ENCODE assay signal across 7 mouse cellular contexts in genomic region chr9:13848481-13849480, GRCm38 (mm10). TPM values are rescaled to one million over a fixed set of nuclear protein-coding genes. Genes with fewer than 3 reads are reported as not detected.
DNase-seq lines count a peak whose midpoint lies in the region; ATAC-seq lines count a peak whose summit lies in the region.

No protein-coding gene starts in this region.

- no peaks in the 10 kb centered on the region for H3K27me3 ChIP-seq in midbrain, embryonic 11.5 days (ENCODE audit: control insufficient read depth, insufficient read depth, low read length)
- no peaks in the 10 kb centered on the region for H3K27me3 ChIP-seq in midbrain, embryonic 10.5 days (ENCODE audit: low read depth, poor library complexity, severe bottlenecking)
- no peaks in the 10 kb centered on the region for H3K27me3 ChIP-seq in embryonic facial prominence, embryonic 11.5 days (ENCODE audit: control insufficient read depth, insufficient read depth, low read length)
- H3K27me3 ChIP-seq in kidney, embryonic 14.5 days (ENCODE audit: control insufficient read depth, insufficient read depth, low read length): no peaks in the 10 kb centered on the region
- no peaks in the 10 kb centered on the region for H3K27me3 ChIP-seq in splenic B cell, adult 2 months (ENCODE audit: control insufficient read depth, insufficient read depth, low read length, poor library complexity, severe bottlenecking)

- H3K27ac ChIP-seq in midbrain, embryonic 11.5 days (ENCODE audit: low read depth, low read length): no peak overlapping the region
- H3K27ac ChIP-seq in midbrain, embryonic 10.5 days (replicated peaks): no peak overlapping the region
- no peak overlapping the region for H3K27ac ChIP-seq in embryonic facial prominence, embryonic 11.5 days (replicated peaks; ENCODE audit: low read depth, low read length)
- H3K27ac ChIP-seq in kidney, embryonic 14.5 days (ENCODE audit: low read depth, low read length): no peak overlapping the region

- 79% methylated on average over 10 of the region's 10 CpGs for WGBS in midbrain, embryonic 11.5 days
- WGBS in midbrain, embryonic 10.5 days: 81% methylated on average over 10 of the region's 10 CpGs
- 76% methylated on average over 10 of the region's 10 CpGs for WGBS in embryonic facial prominence, embryonic 11.5 days
- WGBS in kidney, embryonic 14.5 days: 64% methylated on average over 10 of the region's 10 CpGs

- H3K4me2 ChIP-seq in midbrain, embryonic 11.5 days: no peak overlapping the region
- no peak overlapping the region for H3K4me2 ChIP-seq in embryonic facial prominence, embryonic 11.5 days (ENCODE audit: low read depth, low read length)
- no peak overlapping the region for H3K4me2 ChIP-seq in kidney, embryonic 14.5 days (replicated peaks; ENCODE audit: low read depth, low read length)

- no peaks in the 10 kb centered on the region for H3K4me1 ChIP-seq in midbrain, embryonic 11.5 days (ENCODE audit: control insufficient read depth, insufficient read depth, low read length)
- H3K4me1 ChIP-seq in midbrain, embryonic 10.5 days: no peaks in the 10 kb centered on the region
- no peaks in the 10 kb centered on the region for H3K4me1 ChIP-seq in embryonic facial prominence, embryonic 11.5 days (ENCODE audit: control insufficient read depth, insufficient read depth, low read length)
- H3K4me1 ChIP-seq in kidney, embryonic 14.5 days (ENCODE audit: control insufficient read depth, insufficient read depth, low read length): no peaks in the 10 kb centered on the region

- peak; percentile 81 for DNase-seq in midbrain, embryonic 11.5 days (ENCODE audit: low spot score, missing footprints)
- DNase-seq in midbrain, embryonic 10.5 days (ENCODE audit: low spot score): no peak
- peak; percentile 73 for DNase-seq in R1 (ENCODE audit: low read depth, low spot score)
- DNase-seq in embryonic facial prominence, embryonic 11.5 days (ENCODE audit: low spot score): peak; percentile 77
- DNase-seq in lung, postnatal 10 days: peak; percentile 54
- peak; percentile 68 for DNase-seq in splenic B cell, adult 2 months (ENCODE audit: low read depth, low spot score)

- no peaks in the 10 kb centered on the region for H3K36me3 ChIP-seq in midbrain, embryonic 11.5 days (ENCODE audit: control insufficient read depth, insufficient read depth, low read length)
- H3K36me3 ChIP-seq in midbrain, embryonic 10.5 days: peaks cover 25% of the 10 kb centered on the region
- H3K36me3 ChIP-seq in embryonic facial prominence, embryonic 11.5 days (replicated peaks; ENCODE audit: control insufficient read depth, insufficient read depth, low read depth, low read length): no peaks in the 10 kb centered on the region; the same call in 1 of the 2 replicates
- peaks cover 17% of the 10 kb centered on the region; the same call in 1 of the 2 replicates for H3K36me3 ChIP-seq in kidney, embryonic 14.5 days (ENCODE audit: control insufficient read depth, insufficient read depth, low read length)
- peaks cover 6% of the 10 kb centered on the region; the same call in 1 of the 2 replicates for H3K36me3 ChIP-seq in splenic B cell, adult 2 months (ENCODE audit: control insufficient read depth, insufficient read depth, low read length, poor library complexity, severe bottlenecking)

- no peaks in the 10 kb centered on the region for H3K9me3 ChIP-seq in midbrain, embryonic 11.5 days (ENCODE audit: control insufficient read depth, low read length)
- H3K9me3 ChIP-seq in midbrain, embryonic 10.5 days (replicated peaks): no peaks in the 10 kb centered on the region
- no peaks in the 10 kb centered on the region for H3K9me3 ChIP-seq in embryonic facial prominence, embryonic 11.5 days (replicated peaks; ENCODE audit: control insufficient read depth, low read length)
- H3K9me3 ChIP-seq in kidney, embryonic 14.5 days (ENCODE audit: control insufficient read depth, low read length): no peaks in the 10 kb centered on the region

- H3K9ac ChIP-seq in midbrain, embryonic 11.5 days (ENCODE audit: low read length): no peak overlapping the region
- no peak overlapping the region for H3K9ac ChIP-seq in embryonic facial prominence, embryonic 11.5 days (replicated peaks; ENCODE audit: low read length)
- no peak overlapping the region for H3K9ac ChIP-seq in kidney, embryonic 14.5 days (ENCODE audit: low read depth, low read length)

- H3K4me3 ChIP-seq in midbrain, embryonic 11.5 days (ENCODE audit: low read depth, low read length): no peak overlapping the region
- H3K4me3 ChIP-seq in midbrain, embryonic 10.5 days: no peak overlapping the region
- H3K4me3 ChIP-seq in embryonic facial prominence, embryonic 11.5 days (ENCODE audit: low read depth, low read length): no peak overlapping the region
- H3K4me3 ChIP-seq in kidney, embryonic 14.5 days (ENCODE audit: low read length): no peak overlapping the region

- ATAC-seq in midbrain, embryonic 11.5 days (ENCODE audit: low FRiP score): peak; percentile 75; the same call in 1 of the 2 replicates
- ATAC-seq in embryonic facial prominence, embryonic 11.5 days (replicated peaks; ENCODE audit: insufficient number of reproducible peaks, low FRiP score, low TSS enrichment, low read depth): no peak
- ATAC-seq in kidney, embryonic 14.5 days (ENCODE audit: low FRiP score, low TSS enrichment): 0 out of 2 replicates have a peak, but pooled peaks have one; percentile 59

RNA-seq across cellular contexts. Expression of gene Fam76b, which starts 21.3 kb away (rescaled TPM):
- 28.9 and 33.6 TPM in 2 replicates for polyA plus RNA-seq in midbrain, embryonic 11.5 days (2014; fragmentation: Nextera tagmentation; extraction: Ambion mirVana)
- 21.2 and 23.4 TPM in 2 replicates for polyA plus RNA-seq in midbrain, embryonic 10.5 days (2016; fragmentation: Nextera tagmentation; extraction: Ambion mirVana)
- polyA plus RNA-seq in embryonic facial prominence, embryonic 11.5 days (2014; fragmentation: Nextera tagmentation; extraction: Ambion mirVana): 27.1 and 31.8 TPM in 2 replicates
- polyA plus RNA-seq in kidney, embryonic 14.5 days (2014; fragmentation: Nextera tagmentation; extraction: Ambion mirVana): 26.6 and 34.0 TPM in 2 replicates

RNA-seq across cellular contexts. Expression of gene Cep57, which starts 21.9 kb away (rescaled TPM):
- 59.9 and 71.2 TPM in 2 replicates for polyA plus RNA-seq in midbrain, embryonic 11.5 days (2014; fragmentation: Nextera tagmentation; extraction: Ambion mirVana)
- polyA plus RNA-seq in midbrain, embryonic 10.5 days (2016; fragmentation: Nextera tagmentation; extraction: Ambion mirVana): 61.5 and 62.4 TPM in 2 replicates
- 65.8 and 66.9 TPM in 2 replicates for polyA plus RNA-seq in embryonic facial prominence, embryonic 11.5 days (2014; fragmentation: Nextera tagmentation; extraction: Ambion mirVana)
- polyA plus RNA-seq in kidney, embryonic 14.5 days (2014; fragmentation: Nextera tagmentation; extraction: Ambion mirVana): 66.4 and 69.8 TPM in 2 replicates
